Mouse (Mus musculus) gastrocnemius, adult 8-10 months (tissue): ENCODE measurements around the gene Tcl1b5. TPM values are rescaled to one million over a fixed set of nuclear protein-coding genes. Genes with fewer than 3 reads are reported as not detected.
"Not testable (repeated sequence)": the region's sequence is repeated elsewhere in the genome, so short reads cannot be mapped to it uniquely, and the experiment has no call there.

Source experiments
- DNase-seq, 2 experiments: peaks; one replicate each; pipeline ENCODE4 v3.0.0; 2022; ENCODE audit warnings: low spot score in 2 of 2
- total RNA-seq, 4 experiments: library from RNA; stranded (reverse); gene quantifications; 2 replicates each; pipeline ENCODE4 v1.2.4; 2022

Tcl1b5 gene
- total RNA-seq: not detected

GRCm38 (mm10) chr12:105176044-105176443 is at the start of gene Tcl1b5:
TSS of gene Tcl1b5 (plus strand) at chr12:105176344.
- not testable (repeated sequence) for DNase-seq

GRCm38 (mm10) chr12:105126516-105126915 is 49.6 kb upstream of the Tcl1b5 start:
- no peak for DNase-seq

GRCm38 (mm10) chr12:105127607-105128006 is 48.5 kb upstream of the Tcl1b5 start:
- no peak for DNase-seq

GRCm38 (mm10) chr12:105129494-105130205 is 46.5 kb upstream of the Tcl1b5 start:
- not testable (repeated sequence) for DNase-seq

GRCm38 (mm10) chr12:105134167-105134566 is 42.0 kb upstream of the Tcl1b5 start:
- not testable (repeated sequence) for DNase-seq

- DNase-seq: not testable (repeated sequence)
Measured at GRCm38 (mm10) chr12:105134826-105135225, 41.3 kb upstream of the Tcl1b5 start.

- DNase-seq: not testable (repeated sequence)
Measured at GRCm38 (mm10) chr12:105137729-105138128, 38.4 kb upstream of the Tcl1b5 start.

- DNase-seq: no peak
Measured at GRCm38 (mm10) chr12:105143096-105143495, 33.0 kb upstream of the Tcl1b5 start.

GRCm38 (mm10) chr12:105144928-105145327 is 31.2 kb upstream of the Tcl1b5 start:
- DNase-seq: not testable (repeated sequence)

GRCm38 (mm10) chr12:105145714-105146113 is 30.4 kb upstream of the Tcl1b5 start, which contains the start of gene Tcl1b2:
TSS of gene Tcl1b2 (plus strand) at chr12:105146014.
- no peak for DNase-seq

GRCm38 (mm10) chr12:105155286-105155685 is 20.9 kb upstream of the Tcl1b5 start:
- peak in 1 of 2 experiments; percentile 6 for DNase-seq

- no peak for DNase-seq
Measured at GRCm38 (mm10) chr12:105158842-105159241, 17.3 kb upstream of the Tcl1b5 start.

- no peak for DNase-seq
Measured at GRCm38 (mm10) chr12:105159390-105159789, 16.8 kb upstream of the Tcl1b5 start, which contains the start of gene Tcl1b1. TSS of gene Tcl1b1 (plus strand) at chr12:105159690.

- DNase-seq: no peak
Measured at GRCm38 (mm10) chr12:105166734-105167133, 9.4 kb upstream of the Tcl1b5 start.

GRCm38 (mm10) chr12:105173366-105173765 is 2.8 kb upstream of the Tcl1b5 start:
- no peak for DNase-seq

GRCm38 (mm10) chr12:105174318-105174717 is 1.8 kb upstream of the Tcl1b5 start:
- DNase-seq: peak; percentile 19 to 35

- DNase-seq: not testable (repeated sequence)
Measured at GRCm38 (mm10) chr12:105181040-105181644, 5.0 kb downstream of the Tcl1b5 start.

GRCm38 (mm10) chr12:105188980-105189379 is 12.8 kb downstream of the Tcl1b5 start:
- not testable (repeated sequence) for DNase-seq

GRCm38 (mm10) chr12:105190743-105191142 is 14.6 kb downstream of the Tcl1b5 start, which contains the start of gene Tcl1b3:
TSS of gene Tcl1b3 (plus strand) at chr12:105191043.
- DNase-seq: not testable (repeated sequence)

GRCm38 (mm10) chr12:105199684-105200497 is 23.7 kb downstream of the Tcl1b5 start:
- not testable (repeated sequence) for DNase-seq

- DNase-seq: not testable (repeated sequence)
Measured at GRCm38 (mm10) chr12:105201657-105202056, 25.5 kb downstream of the Tcl1b5 start, which contains the start of gene Tcl1b4. TSS of gene Tcl1b4 (plus strand) at chr12:105201957.
